Mouse (Mus musculus) heart, postnatal 4 days (tissue): Measurements from ENCODE around the gene Trappc2l. TPM values are rescaled to one million over a fixed set of nuclear protein-coding genes. Genes with fewer than 3 reads are reported as not detected.

Source experiments
- DNase-seq: peaks from one replicate; pipeline ENCODE4 v3.0.0; 2021
- microRNA-seq, 2 experiments: library from miRNA; unstranded; fragments of <30 nt; microRNA quantifications; one replicate each; pipeline ENCODE4 v1.2.0; 2021 to 2022
- total RNA-seq, 2 experiments: library from RNA; stranded (reverse); gene quantifications; 2 replicates each; pipeline ENCODE4 v1.2.3; 2021

The Trappc2l gene
- total RNA-seq, 2 experiments from 2014 or later = 48.7 to 56.3 TPM

GRCm38 (mm10) chr8:122658149-122658806 lies 46.8 kb downstream of the Trappc2l start:
- no peak for DNase-seq

GRCm38 (mm10) chr8:122658807-122659160 lies 47.3 kb downstream of the Trappc2l start:
- DNase-seq = no peak

DNA sequence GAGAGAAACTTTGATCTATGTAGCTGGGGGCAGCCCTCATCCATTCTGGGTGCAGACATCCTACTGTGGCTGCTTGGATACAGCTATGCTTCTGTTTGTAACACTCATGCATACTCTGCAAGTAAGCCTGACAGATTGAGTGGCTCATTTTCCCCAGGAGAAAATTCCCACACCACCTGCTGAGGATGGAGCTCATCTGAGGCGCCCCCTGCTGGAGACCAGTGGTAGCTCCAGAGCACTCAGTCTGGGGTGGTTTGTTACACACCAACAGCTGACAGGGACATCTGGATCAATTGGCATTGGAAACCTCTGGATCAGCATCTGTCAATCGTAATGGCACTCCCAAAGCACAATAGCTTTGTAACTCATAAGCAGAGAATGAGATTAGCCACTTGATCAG lies 48.6 kb downstream of the Trappc2l start:
- DNase-seq = no peak

DNA sequence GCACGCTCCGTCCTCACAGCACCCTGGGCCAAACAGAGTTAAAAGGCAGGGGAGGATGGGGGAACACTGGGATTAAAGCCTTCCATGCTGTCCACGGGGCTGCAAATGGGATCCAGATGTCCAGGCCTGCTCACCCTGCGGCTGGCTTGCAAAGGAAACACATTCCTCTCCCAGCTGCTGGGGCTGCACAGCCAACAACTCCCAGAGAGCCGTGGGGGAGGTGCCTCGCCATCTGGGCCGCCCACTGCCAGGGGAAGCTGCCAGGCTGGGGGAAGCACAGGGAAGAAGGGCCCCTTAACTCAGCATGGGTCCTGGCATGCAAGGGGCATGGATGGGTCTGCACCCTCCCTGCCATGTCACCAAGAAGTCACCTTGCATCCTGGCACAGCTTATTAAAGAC lies 49.7 kb downstream of the Trappc2l start:
- DNase-seq = peak; percentile 86

- no peak for DNase-seq
Measured at GRCm38 (mm10) chr8:122661894-122662293, 50.5 kb downstream of the Trappc2l start.

GRCm38 (mm10) chr8:122663106-122663505 lies 51.7 kb downstream of the Trappc2l start:
- no peak for DNase-seq

DNA sequence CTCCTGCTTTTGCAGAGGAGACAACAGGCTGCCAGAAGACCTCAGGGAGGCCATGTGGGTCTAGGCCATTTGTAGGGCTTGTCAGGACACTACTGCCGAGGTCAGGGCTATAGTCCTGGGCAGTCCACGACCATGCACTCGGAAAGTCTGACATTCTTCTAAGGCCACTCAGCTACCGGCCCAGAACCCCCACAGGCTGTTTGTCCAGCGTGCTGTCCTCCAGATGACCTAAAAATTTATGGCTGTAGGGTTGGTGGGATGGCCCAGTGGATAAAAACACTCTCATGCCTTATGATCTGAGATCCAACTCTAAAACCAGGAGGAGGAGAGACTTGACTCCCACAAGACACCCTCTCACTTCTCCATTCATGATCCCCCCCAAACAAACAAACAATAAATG lies 52.2 kb downstream of the Trappc2l start:
- no peak for DNase-seq

GRCm38 (mm10) chr8:122665221-122665620 lies 53.8 kb downstream of the Trappc2l start:
- DNase-seq = peak; percentile 76

DNA sequence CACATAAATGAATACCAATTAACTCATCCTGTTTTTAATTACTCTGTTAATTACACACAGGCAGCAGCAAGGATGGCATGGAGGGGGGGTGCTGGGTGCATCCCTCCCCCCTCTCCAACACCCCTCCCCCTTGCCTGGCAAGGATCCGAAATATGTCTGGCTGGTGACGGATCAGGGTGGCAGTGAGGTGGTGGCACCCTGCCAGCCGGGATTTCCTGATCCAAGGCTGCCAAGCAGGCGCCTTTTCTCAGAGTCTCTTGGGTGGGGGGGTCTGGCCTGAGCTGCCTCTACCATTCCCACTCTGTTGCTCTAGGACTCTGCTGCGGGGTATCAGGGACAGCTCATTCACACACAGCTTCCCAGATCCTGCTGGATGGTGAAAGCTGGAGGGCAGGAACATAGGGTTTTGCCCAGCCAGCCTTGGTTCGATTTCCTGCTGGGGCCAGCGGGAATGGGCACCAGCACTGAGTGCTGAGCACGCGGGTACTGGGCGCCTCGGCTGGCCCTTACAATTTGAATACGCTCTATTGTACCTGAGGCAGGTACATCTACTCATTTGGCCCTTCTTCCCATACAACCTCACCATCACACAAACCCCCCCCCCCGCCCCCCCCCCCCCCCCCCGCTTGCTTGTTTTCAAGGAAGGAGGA lies 54.4 kb downstream of the Trappc2l start:
- DNase-seq = peak; percentile 90

Small RNA genes within 50 kb of the gene (microRNA-seq; reads per million reads assigned to microRNA genes)
- gene Mir6396 = 0 reads per million in 2 experiments

Other genes with a start within 250 kb of the Trappc2l start
- 10 to 100 TPM; 28.4 to 31.1 TPM for gene Zc3h18, start 235.0 kb upstream of the Trappc2l start, total RNA-seq
- not detected for gene Il17c, start 189.6 kb upstream of the Trappc2l start, total RNA-seq
- gene Cyba, start 178.7 kb upstream of the Trappc2l start, total RNA-seq = 10 to 100 TPM; 59.7 to 69.2 TPM
- 1 to 10 TPM; 8.0 to 8.4 TPM for gene Mvd, start 168.2 kb upstream of the Trappc2l start, total RNA-seq
- gene Snai3, start 150.9 kb upstream of the Trappc2l start, total RNA-seq = under 1 TPM; 0.55 to 0.63 TPM
- gene Rnf166, start 135.6 kb upstream of the Trappc2l start, total RNA-seq = 10 to 100 TPM; 24.3 to 27.4 TPM
- gene Ctu2, start 135.5 kb upstream of the Trappc2l start, total RNA-seq = 10 to 100 TPM; 16.2 to 22.4 TPM
- 10 to 100 TPM; 53.7 to 55.4 TPM for gene Piezo1, start 60.3 kb upstream of the Trappc2l start, total RNA-seq
- 10 to 100 TPM; 36.5 to 38.2 TPM for gene Cdt1, start 43.6 kb upstream of the Trappc2l start, total RNA-seq
- gene Aprt, start 34.7 kb upstream of the Trappc2l start, total RNA-seq = 10 to 100 TPM; 58.5 to 58.8 TPM
- gene Galns, start 177 bp upstream of the Trappc2l start, total RNA-seq = 10 to 100 TPM in 1 of 2 experiments, 1 to 10 TPM in 1; 9.2 to 10.6 TPM
- not detected for gene Pabpn1l, start 11.1 kb downstream of the Trappc2l start, total RNA-seq
- 10 to 100 TPM; 17.3 to 19.3 TPM for gene Cbfa2t3, start 87.5 kb downstream of the Trappc2l start, total RNA-seq
- gene Acsf3, start 163.8 kb downstream of the Trappc2l start, total RNA-seq = 10 to 100 TPM; 23.8 to 24.9 TPM
- under 1 TPM in 1 of 2 experiments, not detected in 1; 0.16 TPM for gene Cdh15, start 236.3 kb downstream of the Trappc2l start, total RNA-seq